Mouse (Mus musculus) embryonic facial prominence, embryonic 11.5 days (tissue): ENCODE results near the gene Gm11273. TPM values are rescaled to one million over a fixed set of nuclear protein-coding genes. Genes with fewer than 3 reads are reported as not detected.
A peak's percentile ranks its signal among the peaks of the same experiment; 100 is the strongest.
"Not testable (repeated sequence)": the region's sequence is repeated elsewhere in the genome, so short reads cannot be mapped to it uniquely, and the experiment has no call there.

Source experiments
- ATAC-seq: fragments of 200-750 bp; cut with Nextera tagmentation; replicated peaks from 2 replicates; pipeline ENCODE4 v1.8.0; 2017; ENCODE audit warnings: low read depth; ENCODE audit not compliant: insufficient number of reproducible peaks, low FRiP score, low TSS enrichment
- DNase-seq: peaks from one replicate; pipeline ENCODE4 v3.0.0-alpha.2; 2015; ENCODE audit warnings: low spot score
- H3K27ac ChIP-seq: fragments of 300-500 bp; sonication (generic); replicated peaks from 2 replicates; pipeline ENCODE4 v1.5.1; 2014; ENCODE audit warnings: mild to moderate bottlenecking, low read depth, low read length, control low read depth
- H3K27me3 ChIP-seq: fragments of 300-500 bp; sonication (generic); 2 replicates; pipeline ENCODE4 v1.6.1; 2014; ENCODE audit warnings: mild to moderate bottlenecking, low read length, moderate library complexity, mixed read lengths; ENCODE audit not compliant: control insufficient read depth, insufficient read depth
- H3K36me3 ChIP-seq: fragments of 300-500 bp; sonication (generic); replicated peaks from 2 replicates; pipeline ENCODE4 v1.6.1; 2014; ENCODE audit warnings: low read depth, mild to moderate bottlenecking, low read length, moderate library complexity, mixed read lengths; ENCODE audit not compliant: control insufficient read depth, insufficient read depth
- H3K4me1 ChIP-seq: fragments of 300-500 bp; sonication (generic); 2 replicates; pipeline ENCODE4 v1.6.1; 2014; ENCODE audit warnings: low read length, mixed read lengths; ENCODE audit not compliant: control insufficient read depth, insufficient read depth
- H3K4me2 ChIP-seq: fragments of 300-500 bp; sonication (generic); 2 replicates; pipeline ENCODE4 v1.6.1; 2014; ENCODE audit warnings: low read depth, mild to moderate bottlenecking, control low read depth, low read length, moderate library complexity
- H3K4me3 ChIP-seq: fragments of 300-500 bp; sonication (generic); 2 replicates; pipeline ENCODE4 v1.5.1; 2014; ENCODE audit warnings: low read depth, low read length, control low read depth
- H3K9ac ChIP-seq: fragments of 300-500 bp; sonication (generic); replicated peaks from 2 replicates; pipeline ENCODE4 v1.6.1; 2014; ENCODE audit warnings: mild to moderate bottlenecking, control low read depth, low read length
- H3K9me3 ChIP-seq: fragments of 300-500 bp; sonication (generic); replicated peaks from 2 replicates; pipeline ENCODE4 v1.6.1; 2016; ENCODE audit warnings: mild to moderate bottlenecking, low read length, inconsistent platforms, mixed read lengths; ENCODE audit not compliant: control insufficient read depth
- WGBS: fragments of 180-500 bp; shearing (Covaris S2); extraction: QIAGEN DNeasy Blood & Tissue Kit; methylation state at CpG from one replicate; pipeline ENCODE4 v1.1.7; 2014; 5-methylcytosine and 5-hydroxymethylcytosine counted together
- polyA plus RNA-seq: library from polyadenylated mRNA; unstranded; fragments of >200 nt; fragmentation: Nextera tagmentation; extraction: Ambion mirVana; gene quantifications from 2 replicates; pipeline ENCODE4 v1.2.1, GENCODE M21; 2014

Gene Gm11273
- polyA plus RNA-seq, 1 experiment from 2014 or later: 1.9 TPM

DNA sequence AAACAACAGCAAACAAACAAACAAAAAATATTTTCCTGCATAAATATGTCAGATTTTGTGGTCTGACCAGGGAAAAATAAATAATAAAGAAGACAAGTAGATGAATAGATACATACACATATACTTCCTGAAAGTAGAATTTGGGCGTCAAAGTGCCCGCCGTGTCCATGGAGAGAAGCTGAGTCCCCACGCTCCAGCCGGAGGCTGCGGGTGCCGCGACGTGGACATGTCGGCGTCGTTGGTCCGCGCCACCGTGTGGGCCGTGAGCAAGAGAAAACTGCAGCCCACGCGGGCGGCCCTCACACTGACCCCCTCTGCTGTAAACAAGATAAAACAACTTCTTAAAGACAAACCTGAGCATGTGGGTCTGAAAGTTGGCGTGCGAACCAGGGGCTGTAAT, 6.1 kb downstream of the Gm11273 start, which contains the start of gene AK157302:
Gene AK157302 (plus strand): TSS at position 144 of the 400 bp plus-strand sequence.
- H3K4me3 ChIP-seq: no peak within 1 kb of the TSS
- no peak for ATAC-seq
- 89% methylated on average over 21 of the region's 21 CpGs for WGBS
- no peak within 1 kb of the TSS for H3K4me2 ChIP-seq
- H3K27me3 ChIP-seq: no peaks in the 10 kb centered on the region
- no peaks in the 10 kb centered on the region for H3K36me3 ChIP-seq
- DNase-seq: no peak
- no peaks in the 10 kb centered on the region for H3K4me1 ChIP-seq
- no peak within 1 kb of the TSS for H3K9ac ChIP-seq
- no peak within 1 kb of the TSS for H3K27ac ChIP-seq
- H3K9me3 ChIP-seq: no peaks in the 10 kb centered on the region

GRCm38 (mm10) chr13:21492847-21493246, 8.4 kb downstream of the Gm11273 start:
- H3K27me3 ChIP-seq: no peaks in the 10 kb centered on the region
- no peak overlapping the region for H3K4me2 ChIP-seq
- ATAC-seq: no peak
- H3K9me3 ChIP-seq: no peaks in the 10 kb centered on the region
- no peak overlapping the region for H3K27ac ChIP-seq
- WGBS: 93% methylated on average over 5 of the region's 5 CpGs
- H3K4me3 ChIP-seq: no peak overlapping the region
- H3K9ac ChIP-seq: no peak overlapping the region
- H3K4me1 ChIP-seq: no peaks in the 10 kb centered on the region
- H3K36me3 ChIP-seq: no peaks in the 10 kb centered on the region
- DNase-seq: no peak

DNA sequence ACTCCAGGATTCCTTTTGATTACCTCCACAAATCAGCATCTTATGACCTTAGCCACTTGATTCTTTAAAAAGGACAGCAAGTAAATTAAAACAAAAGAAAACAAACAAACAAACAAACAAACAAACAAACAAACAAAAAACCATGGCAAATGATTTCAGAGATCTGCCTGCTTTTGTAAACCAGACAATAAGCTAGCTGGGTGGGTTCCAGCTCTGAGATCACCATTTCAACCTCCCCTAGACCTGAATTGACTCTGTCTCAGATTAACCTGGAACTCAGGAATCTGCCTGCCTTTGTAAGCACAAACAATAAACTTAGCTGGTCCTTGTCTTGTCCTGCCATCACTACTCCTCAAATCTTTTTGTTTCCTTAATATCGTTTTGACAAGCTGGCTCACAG, 14.3 kb downstream of the Gm11273 start:
- Histone ChIP-seq H3K4me3 (no peak overlapping the region), H3K9me3 (no peaks in the 10 kb centered on the region), H3K27ac (no peak overlapping the region), H3K4me1 (no peaks in the 10 kb centered on the region), H3K36me3 (no peaks in the 10 kb centered on the region), H3K9ac (no peak overlapping the region), H3K27me3 (no peaks in the 10 kb centered on the region), H3K4me2 (no peak overlapping the region)
- ATAC-seq (no peak), DNase-seq (no peak)
- 97% methylated on average over 1 of the region's 1 CpGs for WGBS

DNA sequence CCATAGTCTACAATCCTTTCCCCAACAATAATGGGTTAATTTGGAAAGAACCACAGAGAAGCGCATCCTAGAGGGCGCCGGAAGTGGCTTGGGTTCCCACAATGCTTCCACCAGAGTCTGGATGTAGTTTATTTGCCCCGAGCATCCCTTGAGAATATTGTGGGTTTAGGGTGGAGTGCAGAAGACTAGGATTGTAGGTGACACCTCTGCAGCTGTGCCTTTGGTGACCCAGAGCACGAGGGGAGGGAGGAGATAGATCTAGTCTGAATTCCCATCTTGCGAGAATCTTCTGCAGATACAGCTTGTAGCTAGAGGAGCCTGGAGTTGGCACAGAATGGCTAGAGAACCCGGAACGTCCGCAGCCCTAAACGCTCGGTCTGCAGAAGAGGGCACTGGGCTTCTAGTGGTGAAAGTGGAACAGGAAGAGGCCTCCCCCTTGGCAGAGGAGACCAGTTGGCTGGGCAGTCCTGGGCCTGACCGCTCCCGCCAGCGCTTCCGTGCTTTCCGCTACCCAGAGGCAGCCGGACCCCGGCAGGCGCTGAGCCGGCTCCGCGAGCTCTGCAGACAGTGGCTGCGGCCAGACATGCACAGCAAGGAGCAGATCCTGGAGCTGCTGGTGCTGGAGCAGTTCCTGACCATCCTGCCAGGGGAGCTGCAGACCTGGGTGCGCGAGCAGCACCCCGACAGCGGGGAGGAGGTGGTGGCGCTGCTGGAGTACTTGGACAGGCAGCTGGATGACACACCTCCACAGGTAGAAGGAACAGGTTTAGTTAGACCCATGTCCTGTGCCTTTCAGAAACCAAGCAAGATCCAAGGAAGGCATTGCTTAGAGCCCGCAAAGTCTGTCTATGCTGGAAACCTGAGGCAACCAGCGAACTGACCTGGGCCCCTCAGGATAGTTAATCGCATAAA, 22.2 kb downstream of the Gm11273 start, which contains the start of the genes Zkscan4 and Gm10065:
Gene Zkscan4 (plus strand): TSS at position 149 of the 912 bp plus-strand sequence.
Gene Gm10065 (minus strand): TSS at position 683 of the 912 bp plus-strand sequence.
- 3% methylated on average over 31 of the region's 31 CpGs for WGBS
- H3K27ac ChIP-seq, H3K9me3 ChIP-seq, H3K4me1 ChIP-seq, H3K36me3 ChIP-seq, H3K27me3 ChIP-seq: not testable (repeated sequence)
- H3K4me3 ChIP-seq: peak within 1 kb of the TSS; percentile 47
- ATAC-seq: peak; percentile 76
- peak; percentile 83 for DNase-seq
- peak within 1 kb of the TSS; percentile 71 for H3K9ac ChIP-seq
- peak within 1 kb of the TSS; percentile 67 for H3K4me2 ChIP-seq

- no peaks in the 10 kb centered on the region for H3K4me1 ChIP-seq
- H3K27ac ChIP-seq: no peak overlapping the region
- WGBS: 29% methylated on average over 4 of the region's 4 CpGs
Measured at GRCm38 (mm10) chr13:21472427-21472826, 28.8 kb downstream of the Gm11273 start.

GRCm38 (mm10) chr13:21469097-21469496, 32.1 kb downstream of the Gm11273 start:
- WGBS: 20% methylated on average over 9 of the region's 9 CpGs
- no peaks in the 10 kb centered on the region for H3K36me3 ChIP-seq

More at GRCm38 (mm10) chr13:21472427-21472826, 28.8 kb downstream of the Gm11273 start:
- no peak overlapping the region for H3K4me2 ChIP-seq
- H3K27me3 ChIP-seq: no peaks in the 10 kb centered on the region
- ATAC-seq (no peak), DNase-seq (no peak)
- H3K4me3 ChIP-seq: no peak overlapping the region
- H3K9ac ChIP-seq: no peak overlapping the region
- no peaks in the 10 kb centered on the region for H3K36me3 ChIP-seq
- no peaks in the 10 kb centered on the region for H3K9me3 ChIP-seq

DNA sequence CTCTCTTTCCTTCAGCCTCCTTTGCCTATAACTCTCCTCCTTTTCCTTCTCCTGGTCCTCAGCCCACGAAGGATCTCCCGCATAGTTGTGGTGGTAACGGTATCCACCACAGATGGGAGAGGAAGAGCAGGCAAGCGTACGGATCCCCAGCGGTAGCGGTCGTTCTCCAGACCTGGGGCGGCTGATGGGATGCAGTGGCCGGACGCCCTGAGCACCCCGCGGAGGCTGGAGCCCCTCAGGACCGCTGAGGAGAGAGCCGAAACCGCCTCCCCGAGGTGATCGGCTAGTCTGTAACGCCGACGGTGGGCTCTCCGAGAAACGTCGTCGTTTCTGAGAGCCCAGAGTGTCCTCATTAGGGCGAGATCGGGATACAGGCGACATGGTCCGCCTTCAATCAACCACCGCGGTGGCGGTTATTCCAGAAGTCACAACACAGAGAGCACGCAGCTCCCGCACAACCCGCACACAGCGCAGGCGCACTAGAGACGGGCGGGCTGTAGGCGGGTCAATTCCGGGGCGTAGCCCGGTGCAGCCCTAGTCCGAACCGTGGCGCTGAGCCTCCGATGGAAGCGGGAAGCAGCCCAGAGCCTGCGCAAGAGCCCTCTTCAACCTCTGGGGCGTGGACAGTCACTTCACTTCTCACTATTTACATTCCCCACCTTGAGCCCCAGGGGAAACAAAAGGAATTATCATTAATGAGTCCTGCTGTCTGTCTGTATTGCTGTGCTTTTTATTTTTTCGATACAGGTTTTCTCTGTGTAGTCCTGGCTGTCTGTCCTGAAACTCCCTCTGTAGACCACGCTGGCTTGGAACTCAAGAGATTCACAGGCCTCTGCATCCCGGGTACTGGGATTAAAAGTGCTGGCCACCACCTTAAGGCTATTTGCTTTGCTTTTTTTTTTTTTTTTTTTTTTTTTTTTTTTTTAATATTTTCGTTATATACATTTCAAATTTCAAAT, 32.9 kb downstream of the Gm11273 start, which contains the start of gene Nkapl:
Gene Nkapl (minus strand): TSS at position 449 of the 959 bp plus-strand sequence.
- whole genome bisulfite sequencing: under 1% methylated on average over 53 of the region's 54 CpGs
- Histone ChIP-seq H3K9ac (peak within 1 kb of the TSS; percentile 73), H3K4me1 (no peaks in the 10 kb centered on the region), H3K27ac (no peak within 1 kb of the TSS), H3K9me3 (no peaks in the 10 kb centered on the region), H3K27me3 (no peaks in the 10 kb centered on the region), H3K4me2 (peak within 1 kb of the TSS; percentile 87), H3K36me3 (no peaks in the 10 kb centered on the region), H3K4me3 (peak within 1 kb of the TSS; percentile 43)
- ATAC-seq: peak; percentile 97
- DNase-seq: peak; percentile 91

More at GRCm38 (mm10) chr13:21469097-21469496, 32.1 kb downstream of the Gm11273 start:
- H3K4me1 ChIP-seq: no peaks in the 10 kb centered on the region
- H3K9ac ChIP-seq: no peak overlapping the region
- no peaks in the 10 kb centered on the region for H3K9me3 ChIP-seq
- H3K4me3 ChIP-seq: no peak overlapping the region
- no peak overlapping the region for H3K4me2 ChIP-seq
- ATAC-seq: no peak
- no peak for DNase-seq
- no peaks in the 10 kb centered on the region for H3K27me3 ChIP-seq
- no peak overlapping the region for H3K27ac ChIP-seq
